In genomic region chr5:40779902-40780301, GRCm38 (mm10) we compare ENCODE assay signal across 16 mouse cellular contexts.
"Had no signal": no experiment of that assay in that cellular context is flagged by ENCODE, and none has a peak within 500 bp of the region (broad histone marks: within the 10 kb centered on the region; RNA-seq: fewer than 3 reads in every experiment).

No protein-coding gene starts in this region.

- H3K27me3 ChIP-seq: neural tube, embryonic 12.5 days; neural tube, embryonic 13.5 days; neural tube, embryonic 15.5 days; stomach, embryonic 15.5 days had no signal

- DNase-seq: retina, postnatal 1 day; right cerebral cortex, adult 18-20 months; right cerebral cortex, postnatal 14 days; right cerebral cortex, postnatal 25 days; right cerebral cortex, postnatal 4 days; spleen, adult 18-20 months; thymus, adult 18-20 months; thymus, adult 2 months; thymus, postnatal 14 days; thymus, postnatal 25 days; thymus, postnatal 36 days had no signal

- H3K4me1 ChIP-seq: neural tube, embryonic 12.5 days; neural tube, embryonic 13.5 days; neural tube, embryonic 15.5 days; stomach, embryonic 15.5 days had no signal

- H3K4me2 ChIP-seq: neural tube, embryonic 12.5 days; neural tube, embryonic 13.5 days; neural tube, embryonic 15.5 days; stomach, embryonic 15.5 days had no signal

- H3K9ac ChIP-seq: neural tube, embryonic 12.5 days; neural tube, embryonic 13.5 days; neural tube, embryonic 15.5 days; stomach, embryonic 15.5 days had no signal

- H3K36me3 ChIP-seq: neural tube, embryonic 12.5 days; neural tube, embryonic 13.5 days; neural tube, embryonic 15.5 days; stomach, embryonic 15.5 days had no signal

- H3K27ac ChIP-seq: neural tube, embryonic 12.5 days; neural tube, embryonic 13.5 days; neural tube, embryonic 15.5 days; stomach, embryonic 15.5 days; stomach, postnatal 0 days had no signal

- H3K4me3 ChIP-seq: neural tube, embryonic 12.5 days; neural tube, embryonic 13.5 days; neural tube, embryonic 15.5 days; stomach, embryonic 15.5 days had no signal

- H3K9me3 ChIP-seq: neural tube, embryonic 12.5 days; neural tube, embryonic 13.5 days; neural tube, embryonic 15.5 days; stomach, embryonic 15.5 days had no signal
